Mouse (Mus musculus): Measurements from ENCODE around the gene Lefty2. TPM values are rescaled to one million over a fixed set of nuclear protein-coding genes. Genes with fewer than 3 reads are reported as not detected.

Lefty2 gene
- polyA plus RNA-seq (2014; fragmentation: Illumina TruSeq; extraction: RNeasy Lipid Tissue Mini Kit (QIAGEN cat#74804); ENCODE audit: low read depth, low replicate concordance): 0.23 TPM

DNA sequence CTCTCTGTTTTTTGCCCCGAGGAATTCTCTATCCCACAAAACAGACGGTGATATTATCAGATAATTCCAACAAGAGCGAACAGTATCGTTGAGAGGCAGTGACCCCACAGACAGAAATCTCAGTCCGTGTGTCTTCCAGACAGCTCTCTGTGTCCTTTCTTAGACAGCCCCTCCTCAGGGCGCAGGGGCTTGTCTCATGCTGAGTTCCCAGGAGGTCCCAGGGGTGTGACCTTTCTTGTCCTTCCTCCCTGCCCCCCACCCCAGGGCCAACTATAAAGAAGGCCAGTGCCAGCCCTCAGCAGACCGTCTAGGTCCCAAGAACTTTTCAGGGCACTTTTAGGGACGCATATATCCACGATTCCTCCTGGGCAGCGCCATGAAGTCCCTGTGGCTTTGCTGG is at the start of gene Lefty2:
Lefty2 (plus strand) TSS at position 301 of the 400 bp plus-strand sequence.

DNA sequence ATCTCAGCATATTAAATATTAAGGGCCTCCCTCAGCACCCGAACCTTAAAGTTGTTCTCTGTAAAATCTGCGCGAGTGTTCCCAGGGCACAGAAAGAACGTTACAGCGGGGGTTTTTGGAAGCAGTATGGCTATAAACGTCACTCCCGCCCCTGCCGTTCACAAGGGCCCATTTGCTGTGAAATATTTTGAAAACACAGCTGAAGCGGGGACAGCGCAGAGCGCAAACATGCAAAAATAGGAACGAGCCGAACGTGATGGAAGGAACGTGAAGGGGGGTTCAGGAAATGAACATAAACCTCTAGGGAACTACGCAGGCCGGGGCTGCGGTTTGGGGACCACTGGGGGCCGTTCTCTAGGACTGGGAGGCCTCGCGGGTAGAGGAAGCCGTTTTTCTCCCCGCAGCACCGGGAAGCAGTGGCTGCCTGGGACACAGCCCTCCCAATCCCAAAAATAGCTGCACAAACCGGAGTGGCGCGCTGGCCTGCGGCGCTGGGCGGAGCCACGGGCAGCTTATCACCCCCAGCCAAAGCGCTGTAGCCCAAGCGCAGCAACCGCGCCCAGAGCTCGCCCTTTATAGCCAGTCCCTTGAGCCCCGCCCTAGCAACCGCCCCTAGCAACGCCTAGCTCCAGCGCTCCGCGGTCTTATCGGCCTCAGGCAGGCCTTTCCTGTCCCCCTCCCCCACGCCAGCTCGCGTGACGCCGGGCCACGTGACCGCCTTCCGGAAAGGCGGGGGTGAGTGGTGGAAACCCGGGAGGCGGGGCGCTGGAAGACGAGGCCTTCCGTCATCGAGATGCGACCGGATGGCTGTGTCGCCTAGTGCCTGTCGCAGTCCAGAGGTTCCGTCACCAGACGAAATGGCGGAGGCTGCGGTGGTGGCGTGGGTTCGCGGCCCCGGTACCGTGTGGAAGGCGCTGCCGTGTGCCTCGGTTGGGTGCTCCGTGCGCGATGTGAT is 42.3 kb upstream of the Lefty2 start, which contains the start of gene Sde2:
Sde2 (plus strand) TSS at position 812 of the 955 bp plus-strand sequence.

DNA sequence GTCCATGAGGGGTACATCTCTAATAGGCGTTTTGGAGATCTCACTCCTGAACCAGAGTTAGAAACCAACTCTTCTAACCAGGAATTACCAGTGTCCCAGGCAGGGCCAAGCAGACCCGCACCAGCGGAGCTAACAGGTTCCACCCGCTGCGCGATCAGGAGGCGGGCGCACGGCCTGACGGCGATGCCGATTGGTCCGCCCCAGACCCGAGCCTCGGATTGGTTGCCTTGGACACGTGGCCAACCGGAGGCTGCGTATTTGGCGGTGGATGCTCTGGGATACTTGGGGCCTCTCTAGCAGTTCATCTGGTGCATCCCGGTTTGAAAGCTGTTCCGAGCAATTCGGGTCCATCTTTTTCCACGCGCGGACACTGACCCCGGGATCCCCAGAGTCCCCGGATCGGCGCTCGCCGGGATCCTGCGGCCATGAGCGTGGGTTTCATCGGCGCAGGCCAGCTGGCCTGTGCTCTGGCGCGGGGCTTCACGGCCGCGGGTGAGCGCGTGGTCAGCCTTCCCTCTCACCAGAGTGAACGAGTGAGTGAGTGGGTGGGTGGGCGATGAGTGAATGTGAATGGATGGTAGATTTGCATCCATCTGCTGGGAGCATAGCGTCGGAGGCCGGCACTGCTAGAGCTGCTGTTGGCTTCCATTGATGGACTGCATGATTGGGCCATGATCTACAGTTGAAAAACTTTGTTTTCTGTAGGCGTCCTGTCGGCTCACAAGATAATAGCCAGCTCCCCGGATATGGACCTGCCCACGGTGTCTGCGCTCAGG is 11.3 kb downstream of the Lefty2 start, which contains the start of gene Pycr2:
Pycr2 (plus strand) TSS at position 255 of the 776 bp plus-strand sequence.

DNA sequence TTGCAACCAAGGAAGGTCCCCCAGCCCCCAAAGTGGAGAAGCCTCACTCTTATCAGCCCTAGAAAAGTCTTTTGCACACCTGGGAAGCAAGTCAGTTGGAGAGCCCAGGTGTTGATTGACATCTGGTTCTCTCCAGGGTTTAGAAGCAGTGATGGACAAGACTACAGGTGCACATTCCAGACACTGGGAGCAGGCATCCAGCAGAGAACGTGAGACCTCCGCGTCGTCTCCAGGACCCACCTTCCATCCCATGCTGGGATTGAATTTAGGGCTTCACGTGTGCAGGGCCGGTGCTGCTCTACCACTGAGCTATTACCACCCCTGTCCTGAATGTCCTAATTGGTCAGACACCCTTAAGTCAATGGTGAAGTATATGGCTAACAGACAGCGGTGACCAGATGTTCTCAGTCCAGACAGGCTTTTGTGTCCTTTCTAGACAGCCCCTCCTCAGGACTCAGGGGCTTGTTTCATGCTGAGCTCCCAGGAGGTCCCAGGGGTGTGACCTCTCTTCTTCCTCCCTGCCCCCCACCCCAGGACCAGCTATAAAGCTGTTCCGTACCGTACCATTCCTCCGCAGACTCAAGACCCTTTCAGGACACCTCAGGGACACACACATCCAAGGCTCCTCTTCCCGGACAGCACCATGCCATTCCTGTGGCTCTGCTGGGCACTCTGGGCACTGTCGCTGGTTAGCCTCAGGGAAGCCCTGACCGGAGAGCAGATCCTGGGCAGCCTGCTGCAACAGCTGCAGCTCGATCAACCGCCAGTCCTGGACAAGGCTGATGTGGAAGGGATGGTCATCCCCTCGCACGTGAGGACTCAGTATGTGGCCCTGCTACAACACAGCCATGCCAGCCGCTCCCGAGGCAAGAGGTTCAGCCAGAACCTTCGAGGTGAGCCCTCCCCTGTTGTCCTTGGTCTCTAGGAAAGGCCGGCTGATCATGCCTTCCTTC is 41.8 kb downstream of the Lefty2 start, which contains the start of gene Lefty1:
Lefty1 (plus strand) TSS at position 556 of the 953 bp plus-strand sequence.

DNA sequence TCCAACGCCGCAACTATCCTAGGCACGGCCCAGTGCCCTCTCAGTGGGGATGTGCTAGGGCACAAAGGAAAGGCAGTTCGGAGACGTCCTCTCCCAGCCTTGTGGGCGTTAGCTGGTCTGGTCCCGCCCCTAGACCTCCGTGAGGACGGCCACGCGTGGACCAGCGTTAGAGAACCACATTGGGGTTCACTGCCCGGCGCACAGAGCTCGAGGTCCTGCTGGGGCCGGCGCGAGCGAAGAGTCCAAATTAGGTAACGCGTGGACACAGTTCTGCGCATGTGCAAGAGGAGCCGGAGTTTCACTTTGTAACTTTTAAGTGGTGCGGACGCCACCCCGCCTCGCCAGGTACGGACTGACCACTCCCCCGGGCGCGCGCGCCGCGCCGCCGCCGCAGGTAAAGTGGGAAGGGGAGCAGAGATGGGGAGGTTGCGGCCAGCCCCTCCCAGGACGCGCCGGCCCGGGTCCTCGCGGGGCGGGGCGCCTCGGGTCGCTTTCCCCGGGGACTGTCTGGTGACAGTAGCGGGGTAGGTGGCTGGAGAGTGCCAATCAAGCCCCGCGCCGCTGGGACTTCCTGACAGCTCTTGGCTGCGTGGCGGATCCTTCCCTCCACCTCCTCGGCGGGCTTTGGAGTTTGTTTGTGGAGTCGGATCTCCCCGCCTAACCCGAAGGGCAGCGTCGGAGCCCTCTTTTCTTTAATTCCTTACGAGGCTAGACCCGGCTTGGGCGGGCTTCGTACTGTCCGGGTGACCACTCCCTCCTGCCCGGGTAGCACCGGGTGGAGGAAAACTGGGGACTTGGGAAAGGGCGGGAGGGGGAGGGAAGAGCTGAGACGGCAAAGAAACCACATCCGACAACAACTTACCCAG is 49.5 kb downstream of the Lefty2 start, which contains the start of gene Tmem63a:
Tmem63a (plus strand) TSS at position 179 of the 866 bp plus-strand sequence.

Other genes starting within 250 kb of the Lefty2 start
- gene Mixl1, start 196.1 kb upstream of the Lefty2 start, polyA plus RNA-seq (2014; fragmentation: Illumina TruSeq; extraction: RNeasy Lipid Tissue Mini Kit (QIAGEN cat#74804); ENCODE audit: low read depth, low replicate concordance): not detected
- 98.0 TPM for gene Acbd3, start 167.1 kb upstream of the Lefty2 start, polyA plus RNA-seq (2014; fragmentation: Illumina TruSeq; extraction: RNeasy Lipid Tissue Mini Kit (QIAGEN cat#74804); ENCODE audit: low read depth, low replicate concordance)
- 1,682 TPM for gene H3f3a, start 79.2 kb upstream of the Lefty2 start, polyA plus RNA-seq (2014; fragmentation: Illumina TruSeq; extraction: RNeasy Lipid Tissue Mini Kit (QIAGEN cat#74804); ENCODE audit: low read depth, low replicate concordance)
- gene Sde2, start 42.0 kb upstream of the Lefty2 start, polyA plus RNA-seq (2014; fragmentation: Illumina TruSeq; extraction: RNeasy Lipid Tissue Mini Kit (QIAGEN cat#74804); ENCODE audit: low read depth, low replicate concordance): 33.7 TPM
- gene Pycr2, start 11.2 kb downstream of the Lefty2 start, polyA plus RNA-seq (2014; fragmentation: Illumina TruSeq; extraction: RNeasy Lipid Tissue Mini Kit (QIAGEN cat#74804); ENCODE audit: low read depth, low replicate concordance): 3.1 TPM
- gene Lefty1, start 41.9 kb downstream of the Lefty2 start, polyA plus RNA-seq (2014; fragmentation: Illumina TruSeq; extraction: RNeasy Lipid Tissue Mini Kit (QIAGEN cat#74804); ENCODE audit: low read depth, low replicate concordance): 1.6 TPM
- gene Tmem63a, start 49.2 kb downstream of the Lefty2 start, polyA plus RNA-seq (2014; fragmentation: Illumina TruSeq; extraction: RNeasy Lipid Tissue Mini Kit (QIAGEN cat#74804); ENCODE audit: low read depth, low replicate concordance): 10.2 TPM
- gene Ephx1, start 127.8 kb downstream of the Lefty2 start, polyA plus RNA-seq (2014; fragmentation: Illumina TruSeq; extraction: RNeasy Lipid Tissue Mini Kit (QIAGEN cat#74804); ENCODE audit: low read depth, low replicate concordance): 157 TPM
- not detected for gene 9130409I23Rik, start 158.1 kb downstream of the Lefty2 start, polyA plus RNA-seq (2014; fragmentation: Illumina TruSeq; extraction: RNeasy Lipid Tissue Mini Kit (QIAGEN cat#74804); ENCODE audit: low read depth, low replicate concordance)